Mouse (Mus musculus): ENCODE data around the gene Tarm1.

DNA sequence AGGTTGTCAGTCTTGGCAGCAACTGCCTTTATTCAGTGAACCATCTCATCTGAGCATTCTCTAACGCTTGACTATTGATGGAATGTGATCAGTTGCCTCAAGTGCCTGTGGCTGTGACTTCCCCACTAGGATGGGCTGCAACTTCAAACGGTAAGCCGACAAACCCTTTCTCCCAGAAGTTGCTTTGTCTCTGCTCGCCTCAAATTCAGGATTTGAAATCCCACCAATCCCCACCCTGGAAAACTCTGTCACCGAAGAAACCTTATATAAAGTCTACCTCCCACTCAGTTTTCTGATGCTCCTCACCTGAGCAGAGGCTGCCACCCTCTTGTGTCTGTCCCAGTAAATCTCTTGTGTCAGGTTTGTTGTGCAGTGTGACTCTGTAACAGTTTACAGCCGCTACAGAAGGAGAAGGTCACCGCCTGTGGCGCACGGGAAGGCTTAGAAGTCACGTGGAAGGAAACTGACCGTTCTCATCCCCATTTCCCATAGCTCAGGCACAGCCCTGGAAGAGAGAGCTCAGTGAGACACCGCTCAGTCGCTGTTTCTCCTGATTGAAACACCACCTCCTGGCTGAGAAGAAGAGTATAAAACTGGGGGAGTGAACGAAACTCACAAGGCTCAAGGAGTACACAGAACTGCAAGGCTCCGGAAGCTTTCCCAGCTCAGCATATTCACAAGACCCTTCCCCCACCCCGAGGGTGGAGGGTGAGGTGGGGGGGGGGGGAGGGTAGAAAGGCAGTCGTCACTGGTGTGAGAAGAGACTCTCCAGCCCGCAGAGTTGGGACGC, 27.9 kb downstream of the Tarm1 start:
- no peak for TF ChIP-seq HCFC1 (IDR thresholded peaks at IDR 0.05; ENCODE audit: low read depth, low read length)
- TF ChIP-seq POLR2A (IDR thresholded peaks at IDR 0.05; ENCODE audit: low read depth, low read length) = no peak
- TF ChIP-seq TCF12 (IDR thresholded peaks at IDR 0.05; ENCODE audit: low read depth, low read length) = no peak
- TF ChIP-seq ZMIZ1 (IDR thresholded peaks at IDR 0.05; ENCODE audit: low read depth, low read length) = no peak
- TF ChIP-seq CTCF (conservative IDR thresholded peaks at IDR 0.05 in 1 of 2, IDR thresholded peaks at IDR 0.05 in 1 of 2; ENCODE audit: low read depth in 2 of 2, low read length in 2 of 2) = no peak
- no peak for TF ChIP-seq ZNF384 (IDR thresholded peaks at IDR 0.05; ENCODE audit: low read depth, low read length)
- TF ChIP-seq ZC3H11A (IDR thresholded peaks at IDR 0.05; ENCODE audit: low read depth, low read length) = no peak
- no peak for TF ChIP-seq MAX (IDR thresholded peaks at IDR 0.05; ENCODE audit: low read length)
- no peak for TF ChIP-seq SIN3A (IDR thresholded peaks at IDR 0.05; ENCODE audit: low read length)
- TF ChIP-seq MXI1 (IDR thresholded peaks at IDR 0.05; ENCODE audit: low read depth, low read length) = no peak
